Mouse (Mus musculus) olfactory bulb, adult 2 months (tissue): ENCODE data around the gene Ttc30b.

Experiments used
- CTCF ChIP-seq: fragments of 200-500 bp; IDR thresholded peaks from 2 replicates; pipeline ENCODE4 v1.5.1; 2012; ENCODE audit warnings: low read depth, mild to moderate bottlenecking, low read length, moderate library complexity; ENCODE audit not compliant: insufficient read depth
- POLR2A ChIP-seq: fragments of 200-500 bp; IDR thresholded peaks from 2 replicates; pipeline ENCODE4 v1.6.1; 2012; ENCODE audit warnings: mild to moderate bottlenecking, low read depth, low read length, moderate library complexity; ENCODE audit not compliant: insufficient read depth

- TF ChIP-seq CTCF (no peak), POLR2A (no peak)
These were observed 44.2 kb upstream of the Ttc30b start for GRCm38 (mm10) chr2:75982626-75983025.
